ENCODE assay signal across 8 mouse cellular contexts in genomic region chr7:4547221-4547641, GRCm38 (mm10). TPM values are rescaled to one million over a fixed set of nuclear protein-coding genes. Genes with fewer than 3 reads are reported as not detected.
DNase-seq lines count a peak whose midpoint lies in the region; ATAC-seq and TF ChIP-seq lines count a peak whose summit lies in the region.

Gene Syt5, minus strand, starts transcription at chr7:4547541.

- no peak for TF ChIP-seq CTCF in lung, adult 2 months (IDR thresholded peaks at IDR 0.05; ENCODE audit: insufficient read depth, low read length)

- WGBS in lung, adult 2 months, result 5% methylated on average over 33 of the region's 33 CpGs

- ATAC-seq in erythroid progenitor cell, adult 5-6 weeks (replicated peaks; ENCODE audit: low FRiP score, poor library complexity, severe bottlenecking), result no peak

- no peak for TF ChIP-seq POLR2A in lung, adult 2 months (IDR thresholded peaks at IDR 0.05; ENCODE audit: borderline replicate concordance, extremely low read depth, low read depth, low read length)

- no peaks in the 10 kb centered on the region for H3K4me1 ChIP-seq in lung, adult 2 months (ENCODE audit: control insufficient read depth, insufficient read depth, low read length)

- DNase-seq in lung, adult 2 months, result no peak
- no peak for DNase-seq in lung, postnatal 14 days
- peak; percentile 82 to 85 for DNase-seq in cerebellum, postnatal 10 days
- DNase-seq in frontal cortex, postnatal 36 days (ENCODE audit: low spot score in 2 of 2), result peak; percentile 65 to 74
- peak; percentile 66 to 83 for DNase-seq in left cerebral cortex, postnatal 10 days (ENCODE audit: extremely low spot score in 1 of 2, low spot score in 2 of 2)
- DNase-seq in naive thymus-derived CD4-positive, alpha-beta T cell, adult 2 months (ENCODE audit: low read depth), result peak; percentile 10
- no peak for DNase-seq in adrenal gland, adult 8-10 months

- H3K4me3 ChIP-seq in lung, adult 2 months (replicated peaks; ENCODE audit: extremely low read depth, low read depth, low read length), result peak within 1 kb of the TSS; percentile 11

- intact Hi-C loops in left cerebral cortex, postnatal 10 days (cut with DNase I), result no loop called here

RNA-seq across cellular contexts. Expression of gene Syt5, which starts in this region (rescaled TPM):
- polyA plus RNA-seq in lung, adult 2 months (2012; rRNA removed), result 12.6 and 13.8 TPM in 2 replicates
- total RNA-seq in left cerebral cortex, postnatal 10 days (2021), result 100 to 1,000 TPM; 251 to 253 TPM
- total RNA-seq in erythroid progenitor cell, adult 5-6 weeks (2015; ENCODE audit: low replicate concordance), result not detected in 2 replicates
- not detected in 2 replicates for total RNA-seq in erythroid progenitor cell, adult 5-6 weeks (2017; ENCODE audit: low replicate concordance)
- 10 to 100 TPM in 1 of 4 experiments, 1 to 10 TPM in 3; 5.7 to 10.0 (median 8.6) TPM for total RNA-seq in adrenal gland, adult 8-10 months (2022)

Comparison
In these comparisons a context has a peak if more than half of its experiments do, and no peak if none do; other contexts are left out.
1. RNA of gene Syt5 (total RNA-seq): 251 to 253 TPM in left cerebral cortex, postnatal 10 days; 5.7 to 10.0 TPM in adrenal gland, adult 8-10 months and not detected in erythroid progenitor cell, adult 5-6 weeks; every median in the first group is over 10 times any median in the second.
2. DNase-seq: peak in cerebellum, postnatal 10 days (2 of 2), frontal cortex, postnatal 36 days (2 of 2), left cerebral cortex, postnatal 10 days (2 of 2) and naive thymus-derived CD4-positive, alpha-beta T cell, adult 2 months (single experiment); none in lung, adult 2 months (single experiment), lung, postnatal 14 days (single experiment) and adrenal gland, adult 8-10 months (single experiment).